Mouse (Mus musculus) lung, adult 2 months (tissue): ENCODE data around the gene Tnrc6b. TPM values are rescaled to one million over a fixed set of nuclear protein-coding genes. Genes with fewer than 3 reads are reported as not detected.

Source experiments
- DNase-seq: peaks from one replicate; pipeline ENCODE4 v3.0.0; 2022
- H3K4me1 ChIP-seq: fragments of 200-500 bp; 2 replicates; pipeline ENCODE4 v1.6.1; 2011; ENCODE audit warnings: low read length; ENCODE audit not compliant: control insufficient read depth, insufficient read depth
- H3K4me3 ChIP-seq: fragments of 200-500 bp; replicated peaks from 2 replicates; pipeline ENCODE3; 2011; ENCODE audit warnings: low read depth, mild to moderate bottlenecking, control low read depth, low read length; ENCODE audit errors: extremely low read depth
- CTCF ChIP-seq: fragments of 200-500 bp; IDR thresholded peaks from 2 replicates; pipeline ENCODE4 v1.5.1; 2011; ENCODE audit warnings: mild to moderate bottlenecking, low read length, control low read depth; ENCODE audit not compliant: insufficient read depth
- POLR2A ChIP-seq: fragments of 200-500 bp; IDR thresholded peaks from 2 replicates; pipeline ENCODE4 v1.6.1; 2011; ENCODE audit warnings: low read depth, mild to moderate bottlenecking, control low read depth, low read length, borderline replicate concordance; ENCODE audit errors: extremely low read depth
- WGBS: fragments of 180-500 bp; shearing (Covaris S2); methylation state at CpG from one replicate; pipeline ENCODE4 v1.1.7; 2018; 5-methylcytosine and 5-hydroxymethylcytosine counted together
- polyA plus RNA-seq: library from polyadenylated mRNA; depleted of rRNA; stranded (reverse); fragments of >200 nt; gene quantifications from 2 replicates; pipeline ENCODE4 v1.2.3, GENCODE M21; 2012

The Tnrc6b gene
- polyA plus RNA-seq, 1 experiment, result 16.6 TPM

DNA sequence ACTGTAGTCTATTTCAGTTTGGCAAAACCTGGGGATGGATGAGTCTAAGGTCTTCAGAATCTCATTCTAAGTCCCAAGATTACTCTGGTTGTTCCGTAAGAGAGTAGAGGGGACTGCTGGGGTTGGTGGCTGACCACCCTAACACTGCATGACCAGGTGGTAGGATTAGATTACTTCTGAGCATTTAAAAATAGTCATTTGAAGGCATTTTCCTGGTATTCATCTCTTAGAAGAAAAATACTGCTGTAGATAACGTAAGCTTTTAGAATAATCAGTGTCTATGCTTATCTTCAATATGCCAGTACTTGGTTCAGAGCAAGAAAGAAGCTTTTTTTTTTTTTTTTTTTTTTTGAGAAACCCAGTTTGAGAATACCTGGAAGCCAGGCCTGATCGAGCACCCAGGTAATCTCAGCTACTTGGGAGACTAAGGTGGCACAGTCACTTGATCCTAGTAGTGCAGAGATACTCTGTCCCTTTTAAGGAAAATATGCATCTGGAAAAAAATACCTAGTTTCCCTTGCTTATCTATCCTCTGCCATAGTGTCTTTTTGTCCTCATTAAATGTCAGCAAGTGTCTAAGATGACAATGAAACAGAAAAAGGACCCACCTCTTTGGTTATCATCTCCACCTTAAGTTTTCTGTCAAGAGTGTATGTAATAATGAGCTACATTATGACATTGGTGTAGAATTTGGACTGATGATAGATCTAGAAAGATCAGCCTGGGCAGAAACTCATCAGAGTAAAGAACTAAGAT, 33.7 kb downstream of the Tnrc6b start:
- Histone ChIP-seq H3K4me3 (no peak overlapping the region), H3K4me1 (peaks cover 10% of the 10 kb centered on the region)
- TF ChIP-seq CTCF (no peak), POLR2A (no peak)
- DNase-seq, result no peak
- WGBS, result 90% methylated on average over 3 of the region's 3 CpGs

GRCm38 (mm10) chr15:80748979-80749378, 37.9 kb downstream of the Tnrc6b start:
- 39% methylated on average over 5 of the region's 5 CpGs for whole genome bisulfite sequencing
- DNase-seq, result no peak
- Histone ChIP-seq H3K4me3 (no peak overlapping the region), H3K4me1 (peaks cover 3% of the 10 kb centered on the region; the same call in 1 of the 2 replicates)
- no peak for TF ChIP-seq POLR2A
- TF ChIP-seq CTCF, result no peak

DNA sequence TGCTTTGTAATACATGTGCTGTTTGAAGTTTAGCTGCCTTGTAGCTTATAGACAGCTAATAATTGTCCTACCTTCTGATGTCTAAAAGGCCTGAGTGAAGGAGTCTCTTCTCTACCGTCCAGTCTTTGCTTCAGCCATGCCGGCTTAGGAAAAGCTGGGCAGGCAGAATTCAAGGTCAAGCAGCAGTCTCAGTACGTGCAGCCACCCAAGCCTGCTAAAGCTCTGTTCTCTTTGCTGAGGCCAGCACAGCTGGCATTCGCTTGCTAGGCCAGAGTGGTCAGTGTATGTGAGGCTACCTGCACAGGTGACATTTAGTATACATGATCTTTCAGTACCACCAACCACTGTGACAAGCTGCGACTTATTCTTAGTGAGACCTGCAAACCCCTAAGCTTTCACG, 42.2 kb downstream of the Tnrc6b start:
- WGBS, result 78% methylated on average over 6 of the region's 6 CpGs
- no peak overlapping the region for H3K4me3 ChIP-seq
- TF ChIP-seq POLR2A (no peak), CTCF (no peak)
- H3K4me1 ChIP-seq, result peaks cover 3% of the 10 kb centered on the region; the same call in 1 of the 2 replicates
- DNase-seq, result no peak

- H3K4me1 ChIP-seq, result peaks cover 3% of the 10 kb centered on the region; the same call in 1 of the 2 replicates
- 95% methylated on average over 1 of the region's 1 CpGs for WGBS
- TF ChIP-seq POLR2A (no peak), CTCF (no peak)
- H3K4me3 ChIP-seq, result no peak overlapping the region
- DNase-seq, result no peak
Measured at GRCm38 (mm10) chr15:80754103-80754502, 43.0 kb downstream of the Tnrc6b start.

DNA sequence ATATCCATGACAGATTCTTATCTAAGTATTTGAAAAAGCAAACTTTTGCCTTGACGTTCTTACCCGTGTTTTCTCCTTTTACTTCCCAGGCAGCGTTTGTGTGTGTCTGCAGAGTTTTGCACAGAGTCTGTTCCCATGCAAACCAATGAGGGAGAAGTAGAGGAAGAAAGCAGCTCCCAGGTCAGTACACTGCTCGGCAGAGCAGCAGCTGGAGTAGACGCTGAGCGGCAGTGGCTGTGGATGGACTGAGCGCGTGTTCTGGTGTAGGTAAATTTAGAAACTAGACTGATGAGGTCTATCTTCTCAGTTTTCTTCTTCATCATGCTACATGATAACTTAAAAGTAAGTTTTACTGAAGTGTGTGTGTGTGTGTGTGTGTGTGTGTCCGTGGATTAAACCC, 48.3 kb downstream of the Tnrc6b start:
- TF ChIP-seq POLR2A, result no peak
- no peak for TF ChIP-seq CTCF

GRCm38 (mm10) chr15:80760504-80760903, 49.4 kb downstream of the Tnrc6b start:
- H3K4me3 ChIP-seq, result no peak overlapping the region
- no peaks in the 10 kb centered on the region for H3K4me1 ChIP-seq
- TF ChIP-seq CTCF, result no peak
- TF ChIP-seq POLR2A, result no peak
- no peak for DNase-seq
- 86% methylated on average over 3 of the region's 3 CpGs for WGBS

More for the DNA sequence above, 48.3 kb downstream of the Tnrc6b start:
- DNase-seq, result no peak
- WGBS, result 86% methylated on average over 9 of the region's 9 CpGs
- no peak overlapping the region for H3K4me3 ChIP-seq
- H3K4me1 ChIP-seq, result no peaks in the 10 kb centered on the region

GRCm38 (mm10) chr15:80760935-80761334, 49.8 kb downstream of the Tnrc6b start:
- 77% methylated on average over 8 of the region's 8 CpGs for WGBS
- TF ChIP-seq POLR2A (no peak), CTCF (no peak)
- no peak for DNase-seq
- H3K4me3 ChIP-seq, result no peak overlapping the region
- no peaks in the 10 kb centered on the region for H3K4me1 ChIP-seq

DNA sequence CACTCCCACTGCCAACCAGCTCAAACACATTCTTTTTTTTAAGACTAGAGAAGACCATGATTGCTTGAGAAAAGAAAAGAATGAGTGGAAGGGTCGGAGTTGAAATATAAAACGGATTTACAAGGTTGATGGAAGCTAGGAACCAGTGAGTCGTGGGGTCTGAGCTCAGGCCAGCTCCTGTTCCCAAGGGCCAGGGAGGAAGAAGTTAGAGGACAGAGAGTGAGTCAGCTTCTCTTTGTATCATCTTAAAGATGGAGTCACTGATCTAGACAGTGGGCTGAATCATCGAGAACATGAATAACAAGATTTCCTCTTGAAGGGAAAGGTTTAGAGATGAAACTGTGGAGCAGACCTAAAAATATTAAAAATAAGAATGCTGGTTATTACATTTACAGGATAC, 51.5 kb downstream of the Tnrc6b start:
- Histone ChIP-seq H3K4me3 (no peak overlapping the region), H3K4me1 (no peaks in the 10 kb centered on the region)
- no peak for DNase-seq
- WGBS, result 90% methylated on average over 4 of the region's 4 CpGs
- no peak for TF ChIP-seq POLR2A
- TF ChIP-seq CTCF, result no peak

- WGBS, result 93% methylated on average over 6 of the region's 6 CpGs
- no peak for DNase-seq
- TF ChIP-seq CTCF (no peak), POLR2A (no peak)
- Histone ChIP-seq H3K4me3 (no peak overlapping the region), H3K4me1 (no peaks in the 10 kb centered on the region)
Measured at GRCm38 (mm10) chr15:80764666-80765065, 53.6 kb downstream of the Tnrc6b start.

DNA sequence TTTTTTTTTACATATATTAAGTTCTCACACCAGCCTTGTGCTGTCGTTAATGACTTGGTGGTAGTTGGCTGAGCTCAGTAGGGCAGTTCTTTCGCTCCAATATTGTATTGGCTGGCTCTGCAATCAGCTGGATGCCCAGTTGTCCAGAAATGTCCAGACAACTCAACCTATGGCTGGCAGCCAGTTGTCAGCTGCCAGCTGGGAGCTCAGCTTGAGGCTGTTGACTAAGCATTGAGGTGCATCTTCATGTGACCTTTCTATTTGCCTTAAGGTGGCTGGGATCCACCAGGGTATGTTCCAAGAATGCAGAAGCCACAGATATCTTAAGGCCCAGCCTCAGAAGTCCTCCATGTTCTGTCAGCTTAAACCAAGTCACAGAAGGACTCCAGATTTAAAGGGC, 54.3 kb downstream of the Tnrc6b start:
- no peak for DNase-seq
- Histone ChIP-seq H3K4me1 (no peaks in the 10 kb centered on the region), H3K4me3 (no peak overlapping the region)
- no peak for TF ChIP-seq CTCF
- no peak for TF ChIP-seq POLR2A
- 81% methylated on average over 2 of the region's 2 CpGs for WGBS

DNA sequence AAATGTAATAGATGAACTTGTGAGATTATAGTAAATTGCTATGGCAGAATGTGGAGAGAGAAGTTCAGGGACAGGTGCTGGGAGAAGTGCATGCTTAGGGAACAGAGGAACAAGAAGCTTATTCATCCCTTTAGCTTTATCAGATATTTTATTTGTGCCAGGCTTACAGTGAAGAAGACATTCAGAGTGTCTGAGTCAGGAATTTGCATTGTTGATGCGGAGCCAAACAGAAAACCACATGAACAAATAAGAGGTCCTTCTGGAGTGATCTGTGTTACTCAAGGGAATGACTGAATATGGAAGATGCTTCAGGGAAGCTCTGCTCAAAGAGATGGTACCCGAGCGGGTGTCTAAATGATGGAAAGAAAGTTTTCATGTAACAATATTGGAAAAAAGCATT, 57.1 kb downstream of the Tnrc6b start:
- 93% methylated on average over 3 of the region's 3 CpGs for WGBS
- no peak for DNase-seq
- Histone ChIP-seq H3K4me1 (peaks cover 2% of the 10 kb centered on the region; the same call in 1 of the 2 replicates), H3K4me3 (no peak overlapping the region)
- TF ChIP-seq CTCF (no peak), POLR2A (no peak)
